Mouse (Mus musculus) spleen, postnatal 4 days (tissue): ENCODE results near the gene Prlr.

Experiments used
- DNase-seq, 2 experiments: peaks; one replicate each; pipeline ENCODE4 v3.0.0; 2022; ENCODE audit warnings: low spot score in 2 of 2

The Prlr gene

DNA sequence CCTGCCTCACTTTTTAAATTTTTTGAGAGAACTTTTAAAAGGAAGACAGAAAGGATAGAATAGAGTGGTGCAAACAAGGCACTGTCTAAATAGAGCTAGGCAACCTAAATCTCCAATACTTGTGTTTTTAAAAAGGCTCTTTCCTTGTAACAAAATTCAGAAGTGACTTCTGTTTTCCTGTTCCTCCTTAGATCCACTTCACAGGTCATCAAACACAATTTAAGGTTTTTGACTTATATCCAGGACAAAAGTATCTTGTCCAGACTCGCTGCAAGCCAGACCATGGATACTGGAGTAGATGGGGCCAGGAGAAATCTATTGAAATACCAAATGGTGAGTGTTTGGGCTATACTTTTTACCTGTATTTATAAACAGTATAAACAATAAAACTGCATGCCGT lies 148.0 kb downstream of the Prlr start, which contains the start of gene Gm21973:
TSS of gene Gm21973 (plus strand) at position 301 of the 400 bp plus-strand sequence.
- no peak for DNase-seq

GRCm38 (mm10) chr15:10330626-10331025 lies 153.6 kb downstream of the Prlr start:
- no peak for DNase-seq

DNA sequence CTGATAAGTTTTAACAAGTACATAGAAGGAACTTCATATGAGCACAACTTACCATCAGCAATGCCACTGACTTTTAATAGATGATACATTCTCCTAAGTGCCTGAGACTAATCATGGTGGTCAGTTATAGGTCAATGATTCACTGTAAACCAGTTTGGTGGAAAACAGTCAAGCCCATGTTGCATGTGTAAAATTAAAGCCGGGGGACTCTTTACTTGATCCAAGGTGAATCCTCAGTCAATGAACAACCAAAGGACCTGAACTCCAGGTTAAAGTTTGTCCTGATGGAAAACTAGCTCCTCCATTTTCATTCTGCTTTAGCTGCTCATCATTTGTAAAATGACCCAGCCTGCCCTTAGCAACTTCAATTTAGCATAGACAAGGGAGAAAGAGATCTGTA lies 155.5 kb downstream of the Prlr start:
- DNase-seq: no peak

DNA sequence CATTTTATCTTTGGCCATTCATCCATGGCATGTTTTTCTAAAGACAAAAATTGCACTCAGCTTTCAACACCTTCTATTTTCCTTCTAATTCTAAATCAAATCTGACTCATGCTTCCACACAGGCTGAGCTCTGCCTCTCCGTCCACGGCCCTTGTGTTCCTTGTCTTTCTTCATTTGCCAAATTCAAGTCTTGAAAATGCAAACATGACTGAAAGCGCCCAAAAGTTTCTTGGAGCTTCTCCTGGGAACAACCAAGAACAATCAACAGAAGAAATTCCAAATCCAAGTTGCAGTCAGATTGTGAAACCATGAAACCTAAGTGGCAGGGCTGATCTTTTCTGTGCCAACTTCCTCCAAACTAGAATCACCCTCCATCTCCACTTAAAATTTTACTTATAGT lies 161.6 kb downstream of the Prlr start:
- no peak for DNase-seq

DNA sequence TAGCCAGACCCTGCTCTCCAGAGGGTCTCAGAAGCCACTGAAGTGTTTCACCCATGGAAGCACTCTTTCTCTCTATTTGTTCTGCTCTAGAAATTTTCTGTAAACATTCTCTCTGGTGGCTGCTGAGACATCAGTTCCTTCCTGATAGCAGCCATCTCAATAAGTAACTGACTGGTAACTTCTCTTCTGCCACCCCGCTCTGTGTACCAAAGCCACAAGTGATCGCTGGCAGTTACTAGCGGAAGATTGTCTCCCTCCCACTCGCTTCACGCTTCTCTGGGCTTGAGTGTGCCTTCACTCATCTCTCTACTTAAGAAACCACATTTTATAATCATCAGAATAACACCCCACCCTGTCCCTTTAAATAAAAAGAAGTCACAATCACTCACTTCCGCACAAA lies 170.0 kb downstream of the Prlr start:
- no peak for DNase-seq

DNA sequence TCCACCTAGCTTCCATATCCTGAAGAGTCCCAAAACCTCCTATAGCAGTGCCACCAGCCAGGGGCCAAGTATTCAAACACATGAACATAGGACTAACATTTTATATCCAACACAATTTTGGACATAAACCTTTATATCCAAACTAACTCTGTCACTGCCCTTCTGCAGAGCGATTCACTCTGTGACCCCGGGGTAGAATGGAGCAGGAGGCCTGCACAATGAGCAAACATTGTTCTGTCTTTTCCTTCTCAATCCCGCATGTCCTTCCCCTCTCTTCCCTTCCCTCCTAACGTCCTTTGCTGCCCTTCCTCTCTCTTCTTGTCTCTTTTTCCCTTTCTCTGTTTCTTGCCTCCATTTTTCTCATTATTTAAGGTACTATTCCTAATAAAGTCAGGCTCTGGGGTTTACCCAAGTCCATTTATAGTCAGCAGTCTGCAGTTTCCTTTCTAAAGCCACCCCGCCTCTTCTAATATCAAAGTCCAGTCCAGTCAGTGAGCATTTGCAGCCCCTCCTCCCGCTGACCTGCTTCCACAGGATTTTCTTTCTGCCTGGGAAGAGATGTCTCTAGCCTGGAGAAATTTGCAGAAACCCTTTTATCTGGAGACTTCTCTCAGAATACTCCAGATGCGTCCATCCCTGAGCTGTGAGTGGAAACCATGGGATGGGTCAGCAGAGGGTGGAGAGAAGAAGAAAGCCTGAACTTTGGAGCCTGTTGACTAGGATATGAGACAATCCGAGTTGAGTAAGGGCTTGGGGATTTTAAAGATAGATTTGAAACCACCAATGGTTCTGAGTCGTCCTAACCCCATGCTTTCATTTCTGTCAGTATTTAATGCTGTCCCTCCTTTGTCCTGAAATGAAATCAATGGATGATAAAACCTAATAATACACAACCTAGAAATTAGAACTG lies 181.3 kb downstream of the Prlr start, which contains the start of gene Agxt2:
TSS of gene Agxt2 (plus strand) at position 494 of the 910 bp plus-strand sequence.
- DNase-seq: no peak

DNA sequence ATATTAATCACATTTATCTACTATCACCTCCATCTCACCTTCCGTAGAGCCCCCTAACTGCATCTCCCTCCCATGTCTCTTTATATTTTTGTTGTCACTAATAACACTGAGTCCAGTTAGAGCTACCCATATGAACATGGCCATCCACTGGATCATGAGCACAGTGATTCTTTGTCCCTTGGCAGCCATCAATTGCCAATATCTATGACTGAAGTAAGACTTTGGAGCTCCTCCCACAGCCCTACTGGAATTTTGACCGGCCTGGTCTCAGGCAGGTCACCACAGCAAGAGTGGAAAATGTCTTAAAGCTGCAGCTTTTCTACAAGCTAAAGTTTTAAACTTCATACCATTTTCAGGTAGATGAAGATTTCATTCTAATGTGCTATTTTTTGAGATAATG lies 189.3 kb downstream of the Prlr start:
- DNase-seq: no peak

- no peak for DNase-seq
Observed at GRCm38 (mm10) chr15:10375404-10375803, 198.4 kb downstream of the Prlr start.

GRCm38 (mm10) chr15:10378338-10378959 lies 201.4 kb downstream of the Prlr start:
- DNase-seq: no peak

GRCm38 (mm10) chr15:10379757-10380458 lies 202.9 kb downstream of the Prlr start:
- no peak for DNase-seq

GRCm38 (mm10) chr15:10387263-10387662 lies 210.2 kb downstream of the Prlr start:
- no peak for DNase-seq
